In the genomic region with DNA sequence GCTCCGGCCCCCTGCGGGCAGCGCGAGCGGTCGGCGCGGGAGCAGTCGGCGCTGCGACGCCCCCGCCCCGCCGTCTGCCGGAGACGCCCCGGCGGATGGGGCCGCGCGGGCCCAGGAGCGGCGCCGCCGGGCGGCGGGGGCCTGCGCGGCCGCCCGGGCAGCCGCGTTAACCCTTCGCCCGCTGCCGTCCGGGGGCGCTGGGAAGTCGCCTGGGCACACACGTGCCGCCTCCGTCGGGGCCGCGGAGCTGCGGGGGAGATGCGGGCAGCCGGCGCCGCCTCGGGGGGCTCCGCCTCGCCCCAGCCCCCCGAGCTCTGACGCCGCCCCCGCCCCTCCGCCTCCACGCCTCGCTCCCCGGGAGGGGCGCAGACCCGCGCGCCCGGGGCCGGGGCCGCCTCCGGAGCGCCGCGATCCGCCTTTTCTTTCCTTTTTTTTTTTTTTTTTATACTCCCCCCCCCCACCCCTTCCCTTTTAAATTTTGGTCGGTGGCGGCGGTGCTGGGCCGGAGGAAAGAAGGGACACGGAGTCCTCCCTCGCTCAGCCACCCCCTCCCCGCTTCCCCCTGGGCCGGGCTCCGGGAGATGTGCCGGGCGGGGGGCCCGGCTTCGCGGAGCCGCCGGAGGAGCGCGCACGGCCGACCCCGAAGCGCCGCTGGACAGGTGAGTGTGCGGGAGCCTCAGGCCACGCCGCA, we compare ENCODE assay signal across 8 mouse cellular contexts. TPM values are rescaled to one million over a fixed set of nuclear protein-coding genes. Genes with fewer than 3 reads are reported as not detected.
DNase-seq lines count a peak whose midpoint lies in the region; ATAC-seq and TF ChIP-seq lines count a peak whose summit lies in the region.

No protein-coding gene starts in this region.

- H3K9me3 ChIP-seq in lung, embryonic 15.5 days = no peaks in the 10 kb centered on the region
- H3K9me3 ChIP-seq in forebrain, embryonic 14.5 days (replicated peaks; ENCODE audit: control insufficient read depth, low read length) = no peaks in the 10 kb centered on the region
- no peaks in the 10 kb centered on the region for H3K9me3 ChIP-seq in limb, embryonic 15.5 days

- peak overlapping the region; percentile 95 for H3K4me2 ChIP-seq in lung, embryonic 15.5 days
- H3K4me2 ChIP-seq in forebrain, embryonic 14.5 days (ENCODE audit: low read length) = peak overlapping the region; percentile 67
- H3K4me2 ChIP-seq in limb, embryonic 15.5 days = peak overlapping the region; percentile 84

- peaks cover 66% of the 10 kb centered on the region for H3K4me1 ChIP-seq in lung, embryonic 15.5 days
- no peaks in the 10 kb centered on the region for H3K4me1 ChIP-seq in bone marrow, adult 2 months (ENCODE audit: control insufficient read depth, insufficient read depth, low read length)
- H3K4me1 ChIP-seq in forebrain, embryonic 14.5 days (ENCODE audit: control insufficient read depth, insufficient read depth, low read length) = peaks cover 23% of the 10 kb centered on the region
- peaks cover 66% of the 10 kb centered on the region for H3K4me1 ChIP-seq in limb, embryonic 15.5 days
- H3K4me1 ChIP-seq in small intestine, adult 2 months (ENCODE audit: control insufficient read depth, insufficient read depth, insufficient read length, low read length) = peaks cover 3% of the 10 kb centered on the region; the same call in 1 of the 2 replicates

- no peak for DNase-seq in lung, postnatal 36 days
- DNase-seq in forebrain, embryonic 14.5 days (ENCODE audit: low spot score) = peak; percentile 66
- DNase-seq in layer of hippocampus, postnatal 25 days (ENCODE audit: extremely low spot score in 1 of 2, low spot score in 1 of 2) = no peak

- H3K27me3 ChIP-seq in lung, embryonic 15.5 days = 0 out of 2 replicates have a peak, but pooled peaks cover 4% of the 10 kb centered on the region
- H3K27me3 ChIP-seq in forebrain, embryonic 14.5 days (replicated peaks; ENCODE audit: control insufficient read depth, insufficient read depth, low read length) = no peaks in the 10 kb centered on the region
- H3K27me3 ChIP-seq in limb, embryonic 15.5 days = peaks cover 4% of the 10 kb centered on the region
- peaks cover 20% of the 10 kb centered on the region for H3K27me3 ChIP-seq in small intestine, adult 2 months (ENCODE audit: control insufficient read depth, insufficient read depth, low read length)

- no peak for TF ChIP-seq POLR2A in bone marrow, adult 2 months (IDR thresholded peaks at IDR 0.05; ENCODE audit: borderline replicate concordance, control insufficient read depth, low read depth, low read length)
- no peak for TF ChIP-seq POLR2A in small intestine, adult 2 months (IDR thresholded peaks at IDR 0.05; ENCODE audit: low read depth, low read length)

- H3K9ac ChIP-seq in lung, embryonic 15.5 days = peak overlapping the region; percentile 90
- peak overlapping the region; percentile 96 for H3K9ac ChIP-seq in forebrain, embryonic 14.5 days (ENCODE audit: low read length)
- peak overlapping the region; percentile 85 for H3K9ac ChIP-seq in limb, embryonic 15.5 days

- H3K36me3 ChIP-seq in lung, embryonic 15.5 days = no peaks in the 10 kb centered on the region
- 0 out of 2 replicates have a peak, but pooled peaks cover under 1% of the 10 kb centered on the region for H3K36me3 ChIP-seq in forebrain, embryonic 14.5 days (ENCODE audit: control insufficient read depth, insufficient read depth, low read length)
- H3K36me3 ChIP-seq in limb, embryonic 15.5 days = peaks cover 2% of the 10 kb centered on the region; the same call in 1 of the 2 replicates
- no peaks in the 10 kb centered on the region for H3K36me3 ChIP-seq in small intestine, adult 2 months (ENCODE audit: control insufficient read depth, insufficient read depth, low read length)

- no peak for TF ChIP-seq CTCF in bone marrow, adult 2 months (IDR thresholded peaks at IDR 0.05; ENCODE audit: control insufficient read depth, insufficient read depth, low read length)
- TF ChIP-seq CTCF in small intestine, adult 2 months (IDR thresholded peaks at IDR 0.05; ENCODE audit: extremely low read depth, insufficient read length, insufficient replicate concordance, low read depth, low read length) = no peak

- ATAC-seq in lung, embryonic 15.5 days (ENCODE audit: borderline replicate concordance, extremely low read depth, low FRiP score, low TSS enrichment) = peak; percentile 2; the same call in 1 of the 2 replicates
- ATAC-seq in forebrain, embryonic 14.5 days = peak; percentile 15
- ATAC-seq in limb, embryonic 15.5 days (ENCODE audit: insufficient number of reproducible peaks, low FRiP score, low TSS enrichment, low read depth) = no peak
- no peak for ATAC-seq in granulocyte monocyte progenitor cell, adult 5-6 weeks (replicated peaks; ENCODE audit: poor library complexity, severe bottlenecking)

- H3K4me3 ChIP-seq in lung, embryonic 15.5 days = peak overlapping the region; percentile 95
- peak overlapping the region; percentile 37 for H3K4me3 ChIP-seq in bone marrow, adult 2 months (replicated peaks; ENCODE audit: control insufficient read depth, low read depth, low read length)
- peak overlapping the region; percentile 96 for H3K4me3 ChIP-seq in forebrain, embryonic 14.5 days (ENCODE audit: low read depth, low read length)
- H3K4me3 ChIP-seq in limb, embryonic 15.5 days = peak overlapping the region; percentile 96
- H3K4me3 ChIP-seq in small intestine, adult 2 months (ENCODE audit: low read depth, low read length) = peak overlapping the region; percentile 77

- under 1% methylated on average over 51 of the region's 100 CpGs for WGBS in lung, embryonic 15.5 days
- under 1% methylated on average over 98 of the region's 100 CpGs for WGBS in bone marrow, adult 2 months
- WGBS in forebrain, embryonic 14.5 days = 0% methylated on average over 32 of the region's 100 CpGs
- WGBS in limb, embryonic 15.5 days = under 1% methylated on average over 79 of the region's 100 CpGs
- WGBS in small intestine, adult 2 months = under 1% methylated on average over 64 of the region's 100 CpGs

- peak overlapping the region; percentile 99 for H3K27ac ChIP-seq in lung, embryonic 15.5 days
- H3K27ac ChIP-seq in bone marrow, adult 2 months (ENCODE audit: control insufficient read depth, insufficient read depth, low read depth, low read length, poor library complexity) = peak overlapping the region; percentile 40; the same call in 1 of the 2 replicates
- H3K27ac ChIP-seq in forebrain, embryonic 14.5 days (ENCODE audit: low read depth, low read length) = peak overlapping the region; percentile 99
- H3K27ac ChIP-seq in limb, embryonic 15.5 days = peak overlapping the region; percentile 99
- no peak overlapping the region for H3K27ac ChIP-seq in small intestine, adult 2 months (ENCODE audit: insufficient read depth, low read depth, low read length)

RNA-seq across cellular contexts. Expression of a gene that starts 0.5 kb away (rescaled TPM):
- 18.6 and 19.7 TPM in 2 replicates for polyA plus RNA-seq in lung, embryonic 15.5 days (2015; fragmentation: Nextera tagmentation; extraction: Ambion mirVana)
- polyA plus RNA-seq in bone marrow, adult 2 months (2011; ENCODE audit: insufficient read depth, insufficient read length, low replicate concordance, missing spikeins) = 6.5 and 8.8 TPM in 2 replicates
- 44.4 and 50.9 TPM in 2 replicates for polyA plus RNA-seq in forebrain, embryonic 14.5 days (2014; fragmentation: Nextera tagmentation; extraction: Ambion mirVana)
- polyA plus RNA-seq in limb, embryonic 15.5 days (2015; fragmentation: Nextera tagmentation; extraction: Ambion mirVana) = 17.2 and 23.5 TPM in 2 replicates
- 16.0 and 19.1 TPM in 2 replicates for polyA plus RNA-seq in small intestine, adult 2 months (2012; rRNA removed)
- 100 to 1,000 TPM; 315 to 348 TPM for total RNA-seq in layer of hippocampus, postnatal 25 days (2021)
- 1.4 and 2.4 TPM in 2 replicates for total RNA-seq in granulocyte monocyte progenitor cell, adult 5-6 weeks (2014; fragmentation: Nextera tagmentation)
- 2.4 and 3.6 TPM in 2 replicates for total RNA-seq in granulocyte monocyte progenitor cell, adult 5-6 weeks (2017)

RNA-seq across cellular contexts. Expression of a gene that starts 54.6 kb away (rescaled TPM):
- 0.74 and 0.86 TPM in 2 replicates for polyA plus RNA-seq in lung, embryonic 15.5 days (2015; fragmentation: Nextera tagmentation; extraction: Ambion mirVana)
- polyA plus RNA-seq in bone marrow, adult 2 months (2011; ENCODE audit: insufficient read depth, insufficient read length, low replicate concordance, missing spikeins) = not detected in 2 replicates
- 0.61 and 0.93 TPM in 2 replicates for polyA plus RNA-seq in forebrain, embryonic 14.5 days (2014; fragmentation: Nextera tagmentation; extraction: Ambion mirVana)
- polyA plus RNA-seq in limb, embryonic 15.5 days (2015; fragmentation: Nextera tagmentation; extraction: Ambion mirVana) = 0.35 and 0.37 TPM in 2 replicates
- polyA plus RNA-seq in small intestine, adult 2 months (2012; rRNA removed) = 0.43 and 0.44 TPM in 2 replicates
- total RNA-seq in layer of hippocampus, postnatal 25 days (2021) = under 1 TPM; 0.49 to 0.54 TPM
- not detected in 2 replicates for total RNA-seq in granulocyte monocyte progenitor cell, adult 5-6 weeks (2014; fragmentation: Nextera tagmentation)
- total RNA-seq in granulocyte monocyte progenitor cell, adult 5-6 weeks (2017) = not detected in 2 replicates

RNA-seq across cellular contexts. Expression of a gene that starts 54.9 kb away (rescaled TPM):
- 82.2 and 83.5 TPM in 2 replicates for polyA plus RNA-seq in lung, embryonic 15.5 days (2015; fragmentation: Nextera tagmentation; extraction: Ambion mirVana)
- 48.8 and 55.7 TPM in 2 replicates for polyA plus RNA-seq in bone marrow, adult 2 months (2011; ENCODE audit: insufficient read depth, insufficient read length, low replicate concordance, missing spikeins)
- 23.8 and 31.6 TPM in 2 replicates for polyA plus RNA-seq in forebrain, embryonic 14.5 days (2014; fragmentation: Nextera tagmentation; extraction: Ambion mirVana)
- polyA plus RNA-seq in limb, embryonic 15.5 days (2015; fragmentation: Nextera tagmentation; extraction: Ambion mirVana) = 55.8 and 62.5 TPM in 2 replicates
- polyA plus RNA-seq in small intestine, adult 2 months (2012; rRNA removed) = 7.8 and 22.1 TPM in 2 replicates
- total RNA-seq in layer of hippocampus, postnatal 25 days (2021) = 1 to 10 TPM in 1 of 2 experiments, under 1 TPM in 1; 0.39 to 1.2 TPM
- 36.8 and 53.8 TPM in 2 replicates for total RNA-seq in granulocyte monocyte progenitor cell, adult 5-6 weeks (2014; fragmentation: Nextera tagmentation)
- total RNA-seq in granulocyte monocyte progenitor cell, adult 5-6 weeks (2017) = 29.8 and 33.2 TPM in 2 replicates

Comparison
In these comparisons a context has a peak if more than half of its experiments do, and no peak if none do; other contexts are left out.
1. ATAC-seq: peak in lung, embryonic 15.5 days (single experiment) and forebrain, embryonic 14.5 days (single experiment); none in limb, embryonic 15.5 days (single experiment) and granulocyte monocyte progenitor cell, adult 5-6 weeks (single experiment).
2. H3K4me3 ChIP-seq: peak in every context shown above with its lines; median percentile 96 in forebrain, embryonic 14.5 days; 96 in limb, embryonic 15.5 days; 95 in lung, embryonic 15.5 days; 77 in small intestine, adult 2 months; 37 in bone marrow, adult 2 months.
3. Peak in every context shown above with its lines, with median percentiles within 50 percentile points of each other: H3K4me2 ChIP-seq and H3K9ac ChIP-seq.